Mouse (Mus musculus) hindbrain, embryonic 16.5 days (tissue): ENCODE results near the gene Gm11992. TPM values are rescaled to one million over a fixed set of nuclear protein-coding genes. Genes with fewer than 3 reads are reported as not detected.
A peak's percentile ranks its signal among the peaks of the same experiment; 100 is the strongest.

Source experiments
- ATAC-seq: fragments of 200-750 bp; cut with Nextera tagmentation; 2 replicates; pipeline ENCODE4 v1.8.0; 2017; ENCODE audit warnings: moderate TSS enrichment, moderate library complexity
- H3K27ac ChIP-seq: fragments of 300-500 bp; sonication (generic); 2 replicates; pipeline ENCODE4 v1.5.1; 2014; ENCODE audit warnings: low read depth, mild to moderate bottlenecking, control low read depth, low read length, moderate library complexity
- H3K27me3 ChIP-seq: fragments of 300-500 bp; sonication (generic); replicated peaks from 2 replicates; pipeline ENCODE4 v1.6.1; 2014; ENCODE audit warnings: low read length; ENCODE audit not compliant: control insufficient read depth, insufficient read depth
- H3K36me3 ChIP-seq: fragments of 300-500 bp; sonication (generic); 2 replicates; pipeline ENCODE4 v1.6.1; 2014; ENCODE audit warnings: mild to moderate bottlenecking, low read length, moderate library complexity, mixed read lengths; ENCODE audit not compliant: control insufficient read depth, insufficient read depth
- H3K4me1 ChIP-seq: fragments of 300-500 bp; sonication (generic); 2 replicates; pipeline ENCODE4 v1.6.1; 2014; ENCODE audit warnings: low read depth, low read length; ENCODE audit not compliant: control insufficient read depth, insufficient read depth
- H3K4me2 ChIP-seq: fragments of 300-500 bp; sonication (generic); 2 replicates; pipeline ENCODE4 v1.6.1; 2014; ENCODE audit warnings: mild to moderate bottlenecking, low read length, control low read depth, moderate library complexity
- H3K4me3 ChIP-seq: fragments of 300-500 bp; sonication (generic); 2 replicates; pipeline ENCODE4 v1.5.1; 2014; ENCODE audit warnings: mild to moderate bottlenecking, low read length, control low read depth, moderate library complexity
- H3K9ac ChIP-seq: fragments of 300-500 bp; sonication (generic); 2 replicates; pipeline ENCODE4 v1.6.1; 2014; ENCODE audit warnings: low read depth, mild to moderate bottlenecking, control low read depth, low read length, moderate library complexity
- H3K9me3 ChIP-seq: fragments of 300-500 bp; sonication (generic); 2 replicates; pipeline ENCODE4 v1.6.1; 2014; ENCODE audit warnings: mild to moderate bottlenecking, low read length, moderate library complexity; ENCODE audit not compliant: control insufficient read depth
- WGBS: fragments of 180-500 bp; shearing (Covaris S2); extraction: QIAGEN DNeasy Blood & Tissue Kit; methylation state at CpG from one replicate; pipeline ENCODE4 v1.1.7; 2014; 5-methylcytosine and 5-hydroxymethylcytosine counted together
- polyA plus RNA-seq: library from polyadenylated mRNA; unstranded; fragments of >200 nt; fragmentation: Nextera tagmentation; extraction: Ambion mirVana; gene quantifications from 2 replicates; pipeline ENCODE4 v1.2.1, GENCODE M21; 2015

Gm11992 gene
- 1.9 and 2.8 TPM in 2 replicates for polyA plus RNA-seq

GRCm38 (mm10) chr11:9048011-9048702 is at the start of gene Gm11992:
TSS of gene Gm11992 (plus strand) at chr11:9048594.
- ATAC-seq, result peak; percentile 100
- whole genome bisulfite sequencing, result 4% methylated on average over 21 of the region's 21 CpGs
- no peak within 1 kb of the TSS for H3K27ac ChIP-seq
- no peaks in the 10 kb centered on the region for H3K36me3 ChIP-seq
- H3K27me3 ChIP-seq, result no peaks in the 10 kb centered on the region; the same call in none of the 2 replicates
- no peaks in the 10 kb centered on the region for H3K9me3 ChIP-seq
- H3K4me3 ChIP-seq, result peak within 1 kb of the TSS; percentile 61
- H3K4me1 ChIP-seq, result peaks cover 6% of the 10 kb centered on the region; the same call in 1 of the 2 replicates
- peak within 1 kb of the TSS; percentile 99 for H3K4me2 ChIP-seq
- H3K9ac ChIP-seq, result peak within 1 kb of the TSS; percentile 19

DNA sequence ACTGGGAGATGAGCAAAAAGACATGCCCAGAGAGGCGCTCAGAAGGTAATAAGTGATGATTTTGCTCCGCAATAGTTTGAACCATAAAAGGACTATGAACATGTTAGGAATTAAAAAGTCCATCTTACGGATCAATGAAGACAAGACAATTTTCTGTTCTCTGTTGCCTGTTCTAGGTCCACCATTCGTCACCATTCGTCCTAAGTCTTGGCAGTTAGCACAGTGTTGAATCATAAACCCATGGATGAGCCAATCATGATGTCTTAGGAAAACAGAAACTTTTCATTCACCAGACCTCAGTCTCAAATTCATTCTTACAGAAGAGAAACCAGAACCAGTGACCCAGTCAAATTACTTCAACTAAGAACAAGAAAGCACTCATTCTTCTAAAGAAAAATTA is 39.6 kb upstream of the Gm11992 start:
- no peak for ATAC-seq
- 96% methylated on average over 5 of the region's 5 CpGs for WGBS

GRCm38 (mm10) chr11:9010416-9010815 is 38.0 kb upstream of the Gm11992 start:
- under 1% methylated on average over 7 of the region's 7 CpGs for WGBS
- no peaks in the 10 kb centered on the region for H3K9me3 ChIP-seq
- peak overlapping the region; percentile 78 for H3K27ac ChIP-seq
- H3K4me3 ChIP-seq, result peak overlapping the region; percentile 66
- peaks cover 3% of the 10 kb centered on the region for H3K4me1 ChIP-seq
- H3K9ac ChIP-seq, result peak overlapping the region; percentile 80
- no peaks in the 10 kb centered on the region for H3K27me3 ChIP-seq
- H3K4me2 ChIP-seq, result peak overlapping the region; percentile 83
- no peaks in the 10 kb centered on the region for H3K36me3 ChIP-seq
- ATAC-seq, result peak; percentile 66

More for the DNA sequence above, 39.6 kb upstream of the Gm11992 start:
- H3K27ac ChIP-seq, result no peak overlapping the region
- no peak overlapping the region for H3K9ac ChIP-seq
- H3K4me3 ChIP-seq, result no peak overlapping the region
- H3K4me1 ChIP-seq, result peaks cover 3% of the 10 kb centered on the region
- no peaks in the 10 kb centered on the region for H3K27me3 ChIP-seq
- H3K36me3 ChIP-seq, result peaks cover 5% of the 10 kb centered on the region; the same call in 1 of the 2 replicates
- H3K9me3 ChIP-seq, result no peaks in the 10 kb centered on the region
- H3K4me2 ChIP-seq, result no peak overlapping the region

- Histone ChIP-seq H3K4me1 (peaks cover 3% of the 10 kb centered on the region), H3K9me3 (no peaks in the 10 kb centered on the region), H3K36me3 (no peaks in the 10 kb centered on the region), H3K4me2 (peak within 1 kb of the TSS; percentile 83), H3K27me3 (no peaks in the 10 kb centered on the region), H3K9ac (peak within 1 kb of the TSS; percentile 80), H3K4me3 (peak within 1 kb of the TSS; percentile 66), H3K27ac (peak within 1 kb of the TSS; percentile 78)
- WGBS, result under 1% methylated on average over 39 of the region's 43 CpGs
- peak; percentile 96 for ATAC-seq
These were observed 37.5 kb upstream of the Gm11992 start, which contains the start of gene Hus1 for GRCm38 (mm10) chr11:9010853-9011339. TSS of gene Hus1 (minus strand) at chr11:9011191.

DNA sequence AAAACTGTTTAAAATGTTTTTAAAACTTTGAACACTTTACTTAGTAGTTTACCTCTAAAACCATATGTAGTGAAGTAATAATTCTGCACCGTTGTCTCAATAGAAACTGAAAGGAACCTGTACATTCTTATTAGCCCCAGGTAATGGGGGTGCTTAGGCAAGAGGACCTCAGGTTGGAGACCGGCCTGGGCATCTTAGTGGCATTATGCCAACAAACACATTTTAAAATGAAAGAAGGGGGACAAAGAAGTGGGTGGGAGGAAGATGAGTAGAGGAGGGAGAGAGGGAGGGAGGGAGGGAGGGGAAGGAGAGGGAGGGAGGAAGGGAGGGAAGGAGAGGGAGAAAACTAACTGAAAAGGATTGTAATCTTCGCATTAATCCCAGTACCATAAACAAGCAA is 37.0 kb upstream of the Gm11992 start:
- Histone ChIP-seq H3K9ac (no peak overlapping the region; the same call in 1 of the 2 replicates), H3K36me3 (no peaks in the 10 kb centered on the region), H3K27me3 (no peaks in the 10 kb centered on the region), H3K9me3 (no peaks in the 10 kb centered on the region), H3K4me3 (peak overlapping the region; percentile 66), H3K27ac (no peak overlapping the region), H3K4me1 (peaks cover 3% of the 10 kb centered on the region), H3K4me2 (peak overlapping the region; percentile 83)
- WGBS, result 1% methylated on average over 3 of the region's 3 CpGs
- peak; percentile 12; the same call in 1 of the 2 replicates for ATAC-seq

DNA sequence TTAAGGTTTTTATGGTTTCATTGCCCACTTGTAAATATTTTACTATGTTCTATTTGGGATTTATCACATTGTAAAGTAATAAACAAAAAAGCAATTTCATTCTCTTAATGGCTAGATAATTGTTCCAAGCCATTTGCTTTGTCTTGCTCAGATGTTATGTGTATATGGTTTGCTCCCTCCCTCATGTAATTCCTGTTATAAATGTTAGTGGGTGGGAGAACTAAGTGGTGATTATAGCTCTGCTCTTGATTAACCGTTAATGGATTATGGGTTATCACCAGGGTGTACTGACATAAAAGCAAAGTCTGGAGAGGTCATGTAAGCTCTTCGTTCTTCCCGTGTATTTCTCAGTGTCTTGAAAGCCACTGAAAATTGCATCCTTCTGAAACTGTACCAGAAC is 33.7 kb upstream of the Gm11992 start:
- Histone ChIP-seq H3K4me2 (no peak overlapping the region), H3K27ac (no peak overlapping the region), H3K4me1 (peaks cover 3% of the 10 kb centered on the region), H3K4me3 (no peak overlapping the region), H3K27me3 (no peaks in the 10 kb centered on the region), H3K9ac (no peak overlapping the region), H3K9me3 (no peaks in the 10 kb centered on the region), H3K36me3 (no peaks in the 10 kb centered on the region)
- no peak for ATAC-seq
- 81% methylated on average over 3 of the region's 3 CpGs for WGBS

GRCm38 (mm10) chr11:9018491-9019267 is 29.7 kb upstream of the Gm11992 start:
- H3K4me1 ChIP-seq, result no peaks in the 10 kb centered on the region
- no peak overlapping the region for H3K4me2 ChIP-seq
- no peak for ATAC-seq
- H3K27ac ChIP-seq, result no peak overlapping the region
- H3K27me3 ChIP-seq, result no peaks in the 10 kb centered on the region
- H3K36me3 ChIP-seq, result no peaks in the 10 kb centered on the region
- WGBS, result 84% methylated on average over 6 of the region's 6 CpGs
- no peaks in the 10 kb centered on the region for H3K9me3 ChIP-seq
- H3K9ac ChIP-seq, result no peak overlapping the region
- H3K4me3 ChIP-seq, result no peak overlapping the region

GRCm38 (mm10) chr11:9020207-9020606 is 28.2 kb upstream of the Gm11992 start:
- Histone ChIP-seq H3K27ac (no peak overlapping the region), H3K9me3 (no peaks in the 10 kb centered on the region), H3K4me2 (no peak overlapping the region), H3K4me1 (no peaks in the 10 kb centered on the region), H3K4me3 (no peak overlapping the region), H3K9ac (no peak overlapping the region), H3K27me3 (no peaks in the 10 kb centered on the region), H3K36me3 (no peaks in the 10 kb centered on the region)
- no peak for ATAC-seq
- 92% methylated on average over 5 of the region's 5 CpGs for WGBS

- Histone ChIP-seq H3K4me1 (no peaks in the 10 kb centered on the region), H3K9ac (no peak overlapping the region), H3K9me3 (no peaks in the 10 kb centered on the region), H3K4me2 (no peak overlapping the region), H3K27me3 (no peaks in the 10 kb centered on the region), H3K27ac (no peak overlapping the region), H3K4me3 (no peak overlapping the region), H3K36me3 (no peaks in the 10 kb centered on the region)
- WGBS, result 78% methylated on average over 7 of the region's 7 CpGs
- no peak for ATAC-seq
These were observed 23.6 kb upstream of the Gm11992 start for GRCm38 (mm10) chr11:9024782-9025181.
